Mouse (Mus musculus) hindbrain, embryonic 14.5 days (tissue): ENCODE data around the gene Odam. TPM values are rescaled to one million over a fixed set of nuclear protein-coding genes. Genes with fewer than 3 reads are reported as not detected.

ENCODE experiments used
- polyA plus RNA-seq: library from polyadenylated mRNA; unstranded; fragments of >200 nt; fragmentation: Nextera tagmentation; extraction: Ambion mirVana; gene quantifications from 2 replicates; pipeline ENCODE4 v1.2.1, GENCODE M21; 2014

Odam gene
- polyA plus RNA-seq, 1 experiment from 2014 or later, result not detected

Other genes starting within 250 kb of the Odam start
- not detected in 2 replicates for gene Csn1s1, start 218.8 kb upstream of the Odam start, polyA plus RNA-seq
- not detected in 2 replicates for gene Csn2, start 185.4 kb upstream of the Odam start, polyA plus RNA-seq
- not detected in 2 replicates for gene Csn1s2a, start 110.5 kb upstream of the Odam start, polyA plus RNA-seq
- gene Csn1s2b, start 76.9 kb upstream of the Odam start, polyA plus RNA-seq, result 0.25 TPM in 1 of 2 replicates, not detected in the other
- gene Prr27, start 59.3 kb upstream of the Odam start, polyA plus RNA-seq, result not detected in 2 replicates
- not detected in 2 replicates for gene Csn3, start 40.5 kb downstream of the Odam start, polyA plus RNA-seq
- gene 2310003L06Rik, start 84.4 kb downstream of the Odam start, polyA plus RNA-seq, result not detected in 2 replicates
- not detected in 2 replicates for gene Gm28434, start 84.5 kb downstream of the Odam start, polyA plus RNA-seq
- not detected in 2 replicates for gene Cabs1, start 94.4 kb downstream of the Odam start, polyA plus RNA-seq
- not detected in 2 replicates for gene Smr3a, start 117.5 kb downstream of the Odam start, polyA plus RNA-seq
- not detected in 2 replicates for gene Smr2, start 201.5 kb downstream of the Odam start, polyA plus RNA-seq
- not detected in 2 replicates for gene Gm11116, start 226.5 kb downstream of the Odam start, polyA plus RNA-seq